Mouse (Mus musculus) CD4-positive, CD25-positive, alpha-beta regulatory T cell, adult 2 months (primary cell): ENCODE data around the gene Bag1.

Source experiments
- DNase-seq: peaks from one replicate; pipeline ENCODE4 v3.0.0-alpha.2; 2012; ENCODE audit warnings: low read depth, low spot score

Gene Bag1

DNA sequence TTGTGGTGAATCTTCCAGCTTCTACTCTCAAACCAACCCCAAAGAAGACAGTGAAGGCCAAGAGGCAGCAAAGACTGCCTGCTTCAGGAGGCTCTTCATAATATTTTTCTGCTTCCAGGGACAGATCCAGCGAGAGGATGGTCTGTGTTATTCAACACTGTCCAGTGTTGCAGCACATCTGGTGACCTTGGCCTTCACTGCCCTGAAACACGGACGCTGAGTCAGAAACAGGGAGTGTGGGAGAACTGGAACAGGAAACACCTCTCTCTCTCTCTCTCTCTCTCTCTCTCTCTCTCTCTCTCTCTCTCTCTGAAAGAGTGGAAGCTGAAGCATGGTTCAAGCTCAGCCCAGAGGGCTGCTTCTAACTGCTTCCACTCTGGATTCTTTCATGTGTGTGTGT is 58.8 kb downstream of the Bag1 start:
- no peak for DNase-seq

- DNase-seq = no peak
Observed at GRCm38 (mm10) chr4:40888839-40889238, 59.3 kb downstream of the Bag1 start.
